Mouse (Mus musculus) spleen, adult 2 months (tissue): ENCODE measurements at regions not wholly inside any gene's neighbourhood (a gene's known extent, or its start where the extent isn't known, plus 50 kb on each side); places are given as distances from the start of the nearest gene placed in this dataset.

Experiments
- CTCF ChIP-seq: fragments of 200-500 bp; IDR thresholded peaks from 2 replicates; pipeline ENCODE4 v1.5.1; 2011; ENCODE audit warnings: mild to moderate bottlenecking, inconsistent platforms; ENCODE audit not compliant: insufficient read depth, insufficient read length, insufficient replicate concordance; ENCODE audit errors: extremely low read depth
- POLR2A ChIP-seq: fragments of 200-500 bp; IDR thresholded peaks from 2 replicates; pipeline ENCODE4 v1.6.1; 2011; ENCODE audit warnings: low read depth, low read length, inconsistent platforms

GRCm38 (mm10) chr8:44512876-44513275 is 422.4 kb upstream of the Fat1 start:
- TF ChIP-seq CTCF (no peak), POLR2A (no peak)
